Mouse (Mus musculus) lung, embryonic 14.5 days (tissue): ENCODE data around the gene Errfi1. TPM values are rescaled to one million over a fixed set of nuclear protein-coding genes. Genes with fewer than 3 reads are reported as not detected.
"Not testable (repeated sequence)": the region's sequence is repeated elsewhere in the genome, so short reads cannot be mapped to it uniquely, and the experiment has no call there.

Experiments used
- ATAC-seq: fragments of 200-750 bp; cut with Nextera tagmentation; 2 replicates; pipeline ENCODE4 v1.8.0; 2017; ENCODE audit warnings: mild to moderate bottlenecking, moderate TSS enrichment, moderate library complexity; ENCODE audit not compliant: insufficient read depth
- DNase-seq: peaks from one replicate; pipeline ENCODE4 v3.0.0-alpha.2; 2015
- H3K27ac ChIP-seq: fragments of 300-500 bp; sonication (generic); 2 replicates; pipeline ENCODE4 v1.5.1; 2014; ENCODE audit warnings: low read depth, mild to moderate bottlenecking, moderate library complexity
- H3K27me3 ChIP-seq: fragments of 300-500 bp; sonication (generic); 2 replicates; pipeline ENCODE4 v1.6.1; 2014; ENCODE audit warnings: low read length, control low read depth; ENCODE audit not compliant: insufficient read depth
- H3K36me3 ChIP-seq: fragments of 300-500 bp; sonication (generic); 2 replicates; pipeline ENCODE4 v1.6.1; 2014; ENCODE audit warnings: control low read depth; ENCODE audit not compliant: insufficient read depth
- H3K4me1 ChIP-seq: fragments of 300-500 bp; sonication (generic); 2 replicates; pipeline ENCODE4 v1.6.1; 2014; ENCODE audit warnings: antibody characterized with exemption, control low read depth; ENCODE audit not compliant: insufficient read depth
- H3K4me2 ChIP-seq: fragments of 300-500 bp; sonication (generic); 2 replicates; pipeline ENCODE4 v1.6.1; 2014; ENCODE audit warnings: mild to moderate bottlenecking
- H3K4me3 ChIP-seq: fragments of 300-500 bp; sonication (generic); 2 replicates; pipeline ENCODE4 v1.5.1; 2014; ENCODE audit warnings: low read depth, low read length
- H3K9ac ChIP-seq: fragments of 300-500 bp; sonication (generic); 2 replicates; pipeline ENCODE4 v1.6.1; 2014
- H3K9me3 ChIP-seq: fragments of 300-500 bp; sonication (generic); 2 replicates; pipeline ENCODE4 v1.6.1; 2016; ENCODE audit warnings: low read depth, low read length, control low read depth
- CTCF ChIP-seq: IDR thresholded peaks from 2 replicates; pipeline ENCODE4 v1.5.1; 2016; ENCODE audit warnings: antibody characterized with exemption, low read depth
- WGBS: fragments of 180-500 bp; shearing (Covaris S2); extraction: QIAGEN DNeasy Blood & Tissue Kit; methylation state at CpG from one replicate; pipeline ENCODE4 v1.1.7; 2014; 5-methylcytosine and 5-hydroxymethylcytosine counted together
- polyA plus RNA-seq: library from polyadenylated mRNA; unstranded; fragments of >200 nt; fragmentation: Nextera tagmentation; extraction: Ambion mirVana; gene quantifications from 2 replicates; pipeline ENCODE4 v1.2.1, GENCODE M21; 2014

Errfi1 gene
- polyA plus RNA-seq, 1 experiment from 2014 or later: 41.5 TPM

DNA sequence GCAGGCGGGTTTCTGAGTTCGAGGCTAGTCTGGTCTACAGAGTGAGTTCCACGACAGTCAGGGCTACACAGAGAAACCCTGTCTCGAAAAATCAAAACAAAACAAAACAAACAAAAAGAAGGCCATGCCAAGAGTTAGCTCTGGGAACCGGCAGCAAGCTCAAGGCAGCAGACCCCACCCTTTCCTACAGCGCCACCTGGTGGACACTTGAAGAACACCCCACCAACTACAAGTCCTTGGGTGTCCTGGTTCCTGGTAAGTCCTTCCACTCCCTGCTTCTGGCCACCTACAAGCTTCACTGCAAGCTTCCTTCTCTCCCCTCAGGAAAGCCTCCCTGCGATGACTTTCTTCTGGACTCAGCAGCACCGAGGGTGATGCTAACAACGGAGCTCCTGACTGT is 47.9 kb downstream of the Errfi1 start:
- no peaks in the 10 kb centered on the region for H3K27me3 ChIP-seq
- H3K4me2 ChIP-seq: no peak overlapping the region
- ATAC-seq (no peak), DNase-seq (peak; percentile 79)
- H3K9ac ChIP-seq: no peak overlapping the region
- H3K27ac ChIP-seq: no peak overlapping the region
- 51% methylated on average over 9 of the region's 9 CpGs for WGBS
- no peaks in the 10 kb centered on the region for H3K4me1 ChIP-seq
- peaks cover 87% of the 10 kb centered on the region for H3K36me3 ChIP-seq
- no peak overlapping the region for H3K4me3 ChIP-seq
- H3K9me3 ChIP-seq: no peaks in the 10 kb centered on the region
- TF ChIP-seq CTCF: peak; percentile 92

DNA sequence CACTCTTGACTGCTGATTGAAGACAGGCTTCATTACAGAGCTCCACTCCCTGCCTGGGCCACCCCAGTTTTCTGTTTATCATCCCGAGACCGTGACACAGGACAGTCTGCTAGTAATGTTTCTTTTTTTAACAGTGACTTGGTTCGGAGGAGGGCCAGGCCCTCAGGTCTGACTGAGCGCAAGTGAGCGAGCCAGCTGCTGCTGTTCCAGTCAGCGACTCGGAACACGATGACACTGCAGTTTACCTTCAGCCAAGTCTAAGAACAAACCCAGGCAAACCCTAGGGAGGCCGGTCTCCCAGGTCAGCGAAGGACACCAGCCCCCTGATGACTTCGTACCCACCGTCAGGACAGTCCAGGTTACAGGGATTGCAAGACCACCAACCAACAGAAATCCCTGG is 48.3 kb downstream of the Errfi1 start:
- no peak for ATAC-seq
- Histone ChIP-seq H3K4me1 (no peaks in the 10 kb centered on the region), H3K4me2 (no peak overlapping the region), H3K9ac (no peak overlapping the region), H3K27ac (no peak overlapping the region), H3K27me3 (no peaks in the 10 kb centered on the region), H3K36me3 (peaks cover 87% of the 10 kb centered on the region), H3K4me3 (no peak overlapping the region), H3K9me3 (no peaks in the 10 kb centered on the region)
- DNase-seq: no peak
- no peak for TF ChIP-seq CTCF
- WGBS: 87% methylated on average over 12 of the region's 12 CpGs

DNA sequence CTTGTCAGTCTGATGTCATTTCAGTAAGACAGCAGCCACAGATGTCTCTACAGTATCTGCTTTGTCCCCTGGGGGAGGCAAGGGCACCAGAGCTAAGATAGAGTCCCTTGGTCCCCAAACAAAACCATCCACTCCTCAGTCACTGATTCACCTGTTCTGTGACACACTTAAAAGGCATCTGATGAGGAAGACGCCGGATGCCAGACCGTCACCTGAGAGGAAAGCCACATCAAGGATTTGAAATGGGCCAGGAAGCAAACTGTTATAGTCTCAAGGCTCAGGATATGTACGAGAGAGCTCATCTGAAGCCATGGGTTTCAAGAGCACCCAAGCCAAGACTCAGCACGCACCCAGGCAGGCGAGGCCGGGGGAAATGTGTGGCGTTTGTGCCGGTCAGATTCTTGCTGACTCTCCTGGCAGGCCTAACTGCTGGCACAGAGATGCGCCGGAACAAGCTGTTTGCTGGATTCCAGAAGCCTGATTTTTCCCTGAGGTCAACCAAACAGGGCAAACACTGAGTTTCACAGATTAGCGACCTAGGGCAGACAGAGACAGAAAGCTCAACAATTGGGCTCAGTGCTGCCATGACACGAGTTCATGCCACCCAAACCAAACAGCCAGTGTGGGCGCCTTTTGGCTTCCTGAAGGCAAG is 49.5 kb downstream of the Errfi1 start:
- Histone ChIP-seq H3K27me3 (no peaks in the 10 kb centered on the region), H3K9ac (no peak overlapping the region), H3K9me3 (no peaks in the 10 kb centered on the region), H3K4me1 (no peaks in the 10 kb centered on the region), H3K36me3 (peaks cover 83% of the 10 kb centered on the region), H3K4me2 (no peak overlapping the region), H3K4me3 (no peak overlapping the region), H3K27ac (no peak overlapping the region)
- no peak for DNase-seq
- TF ChIP-seq CTCF: no peak
- ATAC-seq: no peak
- WGBS: 92% methylated on average over 14 of the region's 14 CpGs

DNA sequence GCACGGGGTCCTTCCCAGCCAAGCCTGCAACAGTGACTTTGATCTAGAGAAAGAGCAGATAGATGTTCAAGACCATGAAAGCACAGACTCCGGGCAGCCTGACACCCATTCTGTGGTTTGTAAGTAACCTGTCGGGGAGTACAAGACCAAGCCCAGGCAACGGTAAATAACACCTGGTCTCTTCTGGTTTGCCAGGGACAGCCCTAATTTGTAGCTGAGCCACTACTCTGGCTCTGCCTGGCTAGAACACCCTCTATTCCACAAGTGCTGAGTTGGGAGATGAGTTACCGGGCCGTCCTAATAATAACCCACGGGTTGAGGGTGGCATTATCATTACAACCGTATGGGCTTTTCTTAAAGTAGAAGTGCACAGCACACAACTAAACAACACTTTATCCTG is 53.4 kb downstream of the Errfi1 start:
- no peak overlapping the region for H3K27ac ChIP-seq
- H3K36me3 ChIP-seq: peaks cover 47% of the 10 kb centered on the region
- no peak for TF ChIP-seq CTCF
- ATAC-seq (no peak), DNase-seq (no peak)
- no peak overlapping the region for H3K4me2 ChIP-seq
- no peaks in the 10 kb centered on the region for H3K27me3 ChIP-seq
- 89% methylated on average over 8 of the region's 8 CpGs for WGBS
- H3K4me1 ChIP-seq: no peaks in the 10 kb centered on the region
- no peaks in the 10 kb centered on the region for H3K9me3 ChIP-seq
- no peak overlapping the region for H3K4me3 ChIP-seq
- H3K9ac ChIP-seq: no peak overlapping the region

DNA sequence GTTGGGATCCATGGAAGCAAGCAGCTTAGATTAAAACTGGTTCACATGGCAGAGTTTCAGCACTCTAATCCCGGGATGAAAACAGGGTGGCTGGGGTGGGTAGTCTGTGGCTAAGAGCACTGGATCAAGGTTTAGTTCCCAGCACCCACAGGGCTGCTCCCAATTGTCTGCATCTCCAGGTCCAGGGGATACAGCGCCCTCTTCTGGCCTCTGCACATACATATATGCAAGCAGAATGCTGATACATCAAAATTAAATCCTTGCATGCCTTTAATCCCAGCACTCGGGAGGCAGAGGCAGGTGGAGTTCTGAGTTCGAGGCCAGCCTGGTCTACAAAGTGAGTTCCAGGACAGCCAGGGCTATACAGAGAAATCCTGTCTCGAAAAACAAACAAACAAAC is 54.8 kb downstream of the Errfi1 start:
- peaks cover 32% of the 10 kb centered on the region for H3K36me3 ChIP-seq
- not testable (repeated sequence) for H3K27me3 ChIP-seq, ATAC-seq, H3K27ac ChIP-seq, H3K4me1 ChIP-seq, DNase-seq, H3K9me3 ChIP-seq
- peak overlapping the region; percentile 90; the same call in 1 of the 2 replicates for H3K4me3 ChIP-seq
- TF ChIP-seq CTCF: peak; percentile 42; the same call in 1 of the 2 replicates
- peak overlapping the region; percentile 87; the same call in 1 of the 2 replicates for H3K9ac ChIP-seq
- peak overlapping the region; percentile 66 for H3K4me2 ChIP-seq
- 74% methylated on average over 5 of the region's 5 CpGs for WGBS

DNA sequence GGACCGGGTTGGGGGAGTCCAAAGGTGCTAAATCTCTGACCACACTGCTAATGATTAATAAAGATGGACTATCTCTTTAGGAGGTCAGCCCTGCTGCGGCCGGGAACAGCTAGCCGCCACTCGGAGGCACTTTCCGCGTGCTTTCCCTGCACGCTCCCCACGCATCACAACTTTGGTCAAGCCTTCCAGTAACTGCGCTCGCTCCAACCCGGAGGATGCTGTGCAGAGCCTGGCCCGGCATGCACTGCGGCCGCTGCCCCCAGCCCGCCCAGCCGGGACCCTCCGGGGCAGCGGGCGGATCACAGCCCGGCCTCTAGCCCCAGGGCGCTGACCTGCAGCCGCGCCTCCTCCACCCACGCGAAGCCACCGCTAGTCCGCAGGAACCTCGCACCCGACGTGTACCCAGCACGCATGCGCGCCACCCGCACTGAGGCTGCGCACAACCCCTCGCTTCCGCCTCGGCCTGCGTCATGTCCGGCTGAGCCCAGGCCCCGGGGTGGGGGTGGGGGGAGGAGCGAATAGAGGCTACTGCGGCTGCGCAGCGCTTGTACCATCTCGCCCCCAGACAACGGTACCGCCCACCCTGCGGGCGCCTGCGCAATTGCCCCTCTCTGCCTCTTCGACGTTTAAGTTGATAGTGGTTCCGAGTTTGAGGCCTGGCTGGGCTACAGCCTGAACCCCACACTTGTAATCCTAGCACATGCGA is 55.9 kb downstream of the Errfi1 start:
- H3K9ac ChIP-seq: peak overlapping the region; percentile 87
- no peaks in the 10 kb centered on the region for H3K27me3 ChIP-seq
- H3K4me1 ChIP-seq: 0 out of 2 replicates have a peak, but pooled peaks cover 6% of the 10 kb centered on the region
- DNase-seq: peak; percentile 99
- H3K4me2 ChIP-seq: peak overlapping the region; percentile 66
- WGBS: under 1% methylated on average over 56 of the region's 56 CpGs
- no peaks in the 10 kb centered on the region for H3K9me3 ChIP-seq
- H3K36me3 ChIP-seq: peaks cover 24% of the 10 kb centered on the region
- peak overlapping the region; percentile 83 for H3K27ac ChIP-seq
- no peak; the same call in 1 of the 2 replicates for TF ChIP-seq CTCF
- peak overlapping the region; percentile 90 for H3K4me3 ChIP-seq
- peak; percentile 89 for ATAC-seq

DNA sequence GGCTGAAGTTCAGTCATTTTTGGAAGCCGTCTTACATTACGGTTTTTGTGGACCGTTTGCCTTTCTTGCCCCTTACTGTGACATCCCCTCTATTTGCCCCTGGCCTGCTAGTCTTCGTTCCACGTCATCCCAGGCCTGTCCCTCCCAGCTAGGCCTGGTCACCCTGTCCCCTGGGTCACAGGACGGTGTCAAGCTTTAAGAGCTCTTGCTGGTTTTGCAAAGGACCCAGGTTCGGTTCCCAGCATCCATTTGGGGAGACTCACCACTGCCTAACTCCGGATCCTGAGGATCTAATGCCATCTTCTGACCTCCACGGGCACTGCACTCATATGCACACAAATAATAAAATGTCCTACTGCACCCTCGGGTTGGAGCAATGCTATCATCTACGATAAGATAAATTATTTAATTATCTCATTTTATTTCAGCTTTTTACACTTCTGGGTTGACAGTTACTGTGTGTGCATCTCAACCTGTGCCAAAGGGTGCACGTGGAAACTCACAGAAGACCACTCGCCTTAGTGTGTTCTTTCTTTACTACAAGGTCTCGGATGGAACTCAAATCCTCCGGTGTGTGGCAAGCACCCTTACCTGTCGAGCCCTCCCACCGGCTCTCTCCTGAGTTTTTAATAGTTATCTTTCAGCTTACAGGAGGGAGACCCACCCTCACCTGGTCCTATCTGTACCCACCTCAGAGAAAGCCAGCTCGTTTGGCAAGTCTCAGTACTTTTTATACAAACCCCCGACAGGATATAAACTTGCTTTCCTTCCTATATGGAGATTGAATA is 56.6 kb downstream of the Errfi1 start:
- no peak; the same call in 1 of the 2 replicates for TF ChIP-seq CTCF
- Histone ChIP-seq H3K4me1 (0 out of 2 replicates have a peak, but pooled peaks cover 6% of the 10 kb centered on the region), H3K27me3 (no peaks in the 10 kb centered on the region), H3K9ac (peak overlapping the region; percentile 26; the same call in 1 of the 2 replicates), H3K4me2 (peak overlapping the region; percentile 66), H3K36me3 (peaks cover 18% of the 10 kb centered on the region), H3K27ac (peak overlapping the region; percentile 65), H3K9me3 (no peaks in the 10 kb centered on the region), H3K4me3 (peak overlapping the region; percentile 90)
- no peak for DNase-seq
- peak; percentile 27; the same call in 1 of the 2 replicates for ATAC-seq
- 82% methylated on average over 19 of the region's 19 CpGs for WGBS
